Mouse (Mus musculus): ENCODE data around the gene Actr3b. TPM values are rescaled to one million over a fixed set of nuclear protein-coding genes. Genes with fewer than 3 reads are reported as not detected.
"Not testable (repeated sequence)": the region's sequence is repeated elsewhere in the genome, so short reads cannot be mapped to it uniquely, and the experiment has no call there.

Gene Actr3b
- polyA plus RNA-seq, 3 experiments from 2014 or later = 1.1 to 1.4 (median 1.1) TPM

DNA sequence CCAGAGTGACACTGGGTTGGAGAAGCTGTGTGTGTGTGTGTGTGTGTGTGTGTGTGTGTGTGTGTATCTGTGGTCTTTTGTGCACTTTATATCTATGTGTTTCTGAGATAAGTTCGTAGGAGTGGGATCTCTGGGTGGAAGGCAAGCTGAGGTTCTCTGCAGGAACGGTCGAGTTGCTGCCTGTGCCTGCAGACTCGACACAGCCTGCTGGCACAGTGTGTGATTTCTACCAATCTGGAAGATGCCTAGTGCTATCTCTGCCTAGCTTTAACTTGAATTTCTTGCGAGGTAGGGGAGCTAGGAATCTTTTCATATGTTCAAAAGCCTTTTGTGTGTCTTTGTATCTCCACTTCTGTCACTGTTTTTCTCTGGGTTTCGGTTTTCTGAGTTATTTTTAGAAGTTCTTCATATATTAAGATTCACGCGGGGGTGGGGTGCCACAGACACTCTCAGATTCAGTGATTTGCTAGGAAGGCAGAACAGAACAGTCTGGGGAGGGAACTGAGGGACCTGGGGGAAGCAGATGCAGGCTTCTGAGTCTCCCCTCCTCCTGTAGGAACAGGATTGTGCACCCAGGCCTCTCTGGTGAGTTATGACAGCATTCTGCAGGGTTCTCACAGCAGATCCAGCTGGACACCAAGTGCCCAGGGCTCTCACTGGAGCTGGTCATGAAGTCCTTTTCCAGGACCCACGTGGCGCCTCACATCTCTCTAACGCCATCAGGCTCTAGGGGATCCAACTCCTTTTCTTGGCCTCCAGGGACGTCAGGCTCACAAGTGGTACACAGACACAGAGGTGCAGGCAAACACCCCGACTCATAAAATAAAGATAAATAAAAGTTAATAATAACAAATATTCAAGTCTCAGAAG lies 14.4 kb downstream of the Actr3b start:
- no peak for ATAC-seq

DNA sequence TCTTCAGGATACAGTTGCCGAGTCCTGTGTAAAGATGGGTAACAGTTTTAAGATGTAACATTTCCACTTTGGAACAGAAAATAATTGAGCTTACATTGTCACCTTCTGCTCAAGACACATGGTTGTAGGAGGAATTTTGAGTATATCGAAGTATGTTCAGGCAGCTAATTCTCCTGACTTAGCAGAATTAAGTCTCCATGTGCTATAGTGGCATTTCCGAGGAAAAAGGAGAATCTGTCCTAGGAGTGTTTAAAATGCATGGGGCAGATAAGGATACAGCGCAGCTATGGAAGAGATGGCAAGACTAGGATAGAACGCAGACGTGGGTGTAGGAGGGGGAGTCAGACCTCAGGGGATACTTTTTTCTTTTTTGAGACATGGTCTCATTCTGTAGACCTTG lies 31.8 kb downstream of the Actr3b start:
- no peak for ATAC-seq

DNA sequence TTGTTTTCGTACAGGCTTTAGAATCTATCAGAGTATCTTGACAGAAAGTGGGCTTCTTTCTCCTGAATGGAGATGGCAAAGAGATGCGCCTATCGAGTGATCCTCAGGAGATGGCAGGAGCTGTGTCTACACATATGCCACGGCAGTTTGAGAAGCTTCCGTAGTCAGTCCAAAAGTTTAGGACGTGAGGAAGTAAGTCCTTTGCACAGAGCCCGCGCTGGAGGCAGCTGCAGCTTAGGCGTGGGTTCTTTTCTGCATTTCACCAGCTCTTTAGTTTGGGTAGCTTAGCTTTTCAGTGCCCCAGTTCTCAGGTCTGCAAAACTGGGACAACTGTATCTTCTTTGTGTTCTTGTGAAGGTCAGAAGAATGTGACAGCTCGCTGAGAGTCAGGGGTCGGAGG lies 38.0 kb downstream of the Actr3b start:
- ATAC-seq = no peak

DNA sequence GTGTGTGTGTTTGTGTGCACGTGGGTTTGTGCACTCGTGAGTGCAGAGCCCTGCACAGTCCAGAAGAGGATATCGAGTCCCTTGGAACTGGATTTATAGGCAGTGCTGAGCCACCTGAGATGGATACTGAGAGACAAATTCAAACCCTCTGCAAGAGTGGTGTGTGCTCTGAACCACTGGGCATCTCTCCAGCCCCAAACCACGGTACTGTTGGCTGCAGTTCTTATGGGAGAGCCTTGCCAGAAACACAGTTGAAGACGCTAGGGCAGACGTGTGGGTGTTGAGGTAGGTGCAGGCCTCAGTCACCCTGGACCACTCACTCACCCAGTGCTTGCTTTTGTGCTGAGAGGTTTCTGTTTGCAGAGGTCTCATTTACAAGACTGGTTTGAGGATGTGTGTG lies 41.1 kb downstream of the Actr3b start:
- ATAC-seq = no peak

DNA sequence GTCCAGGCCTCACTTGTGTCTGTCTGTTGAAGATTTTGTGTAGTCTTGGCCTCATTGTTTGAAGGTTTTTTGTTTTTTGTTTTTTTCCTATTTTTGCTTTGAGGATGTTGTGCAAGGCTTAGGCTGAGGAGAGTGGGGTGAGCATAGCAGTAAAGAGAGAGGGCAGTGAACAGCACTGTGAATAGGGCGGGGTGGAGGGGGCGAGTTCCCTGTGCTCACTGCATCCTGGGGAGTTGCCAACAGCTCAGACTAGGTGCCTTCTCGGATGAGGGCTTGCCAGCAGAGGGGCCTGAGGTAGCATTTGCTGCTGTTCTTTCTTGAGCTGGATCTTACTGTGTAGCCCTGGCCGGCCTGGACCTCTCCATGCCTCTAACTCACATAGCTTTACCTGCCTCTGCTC lies 41.9 kb downstream of the Actr3b start:
- no peak for ATAC-seq

DNA sequence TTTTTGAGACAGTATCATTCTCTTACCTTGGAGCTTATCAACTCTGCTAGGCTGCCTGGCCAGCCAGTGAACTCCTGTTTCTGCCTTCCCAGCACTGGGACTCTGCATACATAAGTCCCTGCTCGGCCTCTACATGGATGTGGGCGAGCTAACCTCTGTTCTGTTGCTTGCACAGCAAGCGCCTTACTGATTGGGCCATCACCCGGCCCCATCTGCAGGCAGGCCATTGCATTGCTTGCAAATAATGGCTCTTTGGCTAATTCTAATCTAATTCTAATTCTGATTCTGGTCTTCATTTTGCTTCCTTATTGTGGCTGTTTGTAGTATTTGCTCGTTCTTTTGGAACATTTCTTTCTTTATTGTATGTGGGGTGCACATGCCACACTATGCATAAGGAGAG lies 44.8 kb downstream of the Actr3b start:
- no peak for ATAC-seq

DNA sequence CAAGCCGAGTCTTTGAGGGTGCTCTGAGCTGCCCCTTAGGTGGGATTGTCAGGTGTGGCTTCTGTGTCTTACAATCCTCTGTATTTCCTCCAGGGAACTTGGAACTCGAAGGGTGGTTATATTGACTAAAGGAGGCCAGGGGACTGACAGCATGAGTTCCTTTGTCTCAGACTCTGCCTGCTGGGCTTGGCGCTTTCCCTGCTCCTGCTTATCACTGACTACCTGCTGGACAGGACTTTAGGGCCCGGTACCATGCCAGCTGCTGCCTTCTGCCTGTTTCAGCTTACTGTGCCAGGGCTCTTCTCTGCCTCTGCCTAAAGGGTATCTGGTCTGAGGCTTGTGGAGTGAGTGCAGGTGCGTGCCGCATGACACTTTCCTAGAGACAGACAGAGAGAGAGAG lies 53.1 kb downstream of the Actr3b start:
- no peak for ATAC-seq

DNA sequence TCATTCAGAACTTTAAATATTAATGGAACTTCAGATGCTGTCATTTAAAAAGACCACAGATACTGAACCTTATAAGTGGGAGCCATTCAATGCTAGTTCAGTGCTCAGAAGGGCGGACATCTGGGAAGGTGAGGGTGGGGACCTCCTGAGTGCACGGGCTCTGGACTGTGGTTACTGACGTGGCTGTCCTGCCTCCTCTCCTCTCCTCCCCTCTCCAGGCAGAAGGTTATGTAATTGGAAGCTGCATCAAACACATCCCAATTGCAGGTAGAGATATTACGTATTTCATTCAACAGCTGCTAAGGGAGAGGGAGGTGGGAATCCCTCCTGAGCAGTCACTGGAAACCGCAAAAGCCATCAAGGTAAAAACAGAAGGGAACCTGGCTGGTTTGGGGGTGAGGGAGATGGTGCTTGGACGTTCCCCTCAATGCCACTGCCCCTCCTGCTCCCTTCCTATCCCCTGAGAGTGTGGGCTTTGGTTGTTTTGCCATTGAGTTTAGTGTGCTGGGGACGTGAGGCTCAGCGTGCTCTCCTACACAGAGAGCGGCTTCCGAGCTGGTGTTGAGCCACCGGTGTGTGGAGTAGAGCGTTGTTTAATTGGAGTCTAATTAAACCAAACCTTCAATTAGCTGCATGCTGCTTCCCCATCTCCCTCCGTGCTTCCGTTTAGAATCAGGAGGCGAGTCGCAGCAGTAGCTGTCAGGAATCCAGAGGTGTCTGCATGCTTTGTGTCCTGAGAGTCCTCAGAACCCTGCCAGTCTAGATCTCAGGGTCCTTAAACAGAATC lies 69.7 kb downstream of the Actr3b start:
- ATAC-seq = no peak

DNA sequence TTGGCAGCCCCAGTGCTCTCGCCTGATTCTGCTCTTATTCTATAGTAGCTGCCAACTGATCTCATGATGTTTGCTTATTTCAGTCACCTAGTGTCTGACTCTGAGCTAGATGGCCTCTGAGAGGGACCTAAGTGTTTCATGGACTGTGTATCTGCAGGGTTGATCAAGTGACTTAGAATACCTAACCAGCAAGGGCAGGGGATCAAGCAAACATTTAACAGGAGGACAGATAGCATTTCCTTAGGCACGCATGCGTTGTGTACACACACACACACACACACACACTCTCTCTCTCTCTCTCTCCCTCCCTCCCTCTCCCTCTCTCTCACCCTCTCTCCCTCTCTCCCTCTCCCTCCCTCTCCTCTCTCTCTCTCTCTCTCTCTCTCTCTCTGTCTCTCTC lies 71.0 kb downstream of the Actr3b start:
- ATAC-seq = no peak

DNA sequence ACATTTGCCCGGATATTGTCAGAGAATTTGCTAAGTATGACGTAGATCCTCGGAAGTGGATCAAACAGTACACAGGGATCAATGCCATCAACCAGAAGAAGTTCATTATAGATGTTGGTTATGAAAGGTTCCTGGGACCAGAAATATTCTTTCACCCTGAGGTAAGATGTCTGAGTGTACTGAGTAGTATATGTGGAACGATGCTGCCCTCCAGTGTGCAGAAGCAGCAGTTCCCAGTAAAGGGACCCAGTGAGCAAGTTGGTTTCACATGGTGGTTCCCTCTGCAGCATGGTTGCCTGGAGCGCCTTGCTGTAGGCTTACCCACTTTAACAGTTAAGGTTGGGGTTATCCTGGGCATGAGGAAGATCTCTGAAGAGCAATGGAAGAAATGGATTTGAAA lies 71.8 kb downstream of the Actr3b start:
- ATAC-seq = peak; percentile 50

DNA sequence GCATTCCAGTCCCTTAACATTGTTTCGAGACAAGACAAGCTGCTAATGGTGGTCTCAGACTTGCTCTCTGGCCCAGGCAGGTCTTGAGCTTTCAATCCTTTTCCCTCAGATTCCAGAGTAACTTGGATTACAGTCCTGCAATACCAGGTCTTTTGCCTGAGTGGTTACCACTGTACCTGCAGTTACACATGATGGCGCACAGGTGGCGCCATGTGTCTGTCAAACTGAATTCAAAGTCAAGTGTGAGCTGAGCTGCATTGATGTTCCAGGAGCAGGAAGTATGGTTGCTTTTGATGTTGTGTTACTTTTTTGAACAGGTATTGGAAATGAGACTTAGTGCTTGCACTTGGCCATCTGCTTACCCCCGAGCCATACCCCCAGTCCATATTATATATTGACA lies 79.6 kb downstream of the Actr3b start:
- no peak for ATAC-seq

DNA sequence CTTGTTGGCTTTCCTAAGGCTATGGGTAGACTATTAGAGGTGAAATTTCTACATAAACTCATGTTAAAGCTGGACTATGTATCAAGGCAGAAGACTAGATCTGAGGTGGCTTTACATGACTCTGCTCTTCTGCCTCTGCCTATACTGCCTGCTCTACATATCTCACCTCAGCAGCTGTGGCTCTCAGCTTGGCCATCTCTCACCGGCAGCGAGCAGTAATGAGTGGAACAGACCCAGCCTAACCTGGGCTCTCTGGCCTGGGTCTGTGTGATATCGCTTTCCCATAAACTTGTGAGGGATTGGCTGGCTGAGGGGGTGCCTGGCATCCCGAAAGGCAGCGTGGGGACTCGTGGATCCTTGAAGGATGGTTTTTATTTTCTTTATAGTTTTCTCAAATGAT lies 86.8 kb downstream of the Actr3b start:
- no peak for ATAC-seq

DNA sequence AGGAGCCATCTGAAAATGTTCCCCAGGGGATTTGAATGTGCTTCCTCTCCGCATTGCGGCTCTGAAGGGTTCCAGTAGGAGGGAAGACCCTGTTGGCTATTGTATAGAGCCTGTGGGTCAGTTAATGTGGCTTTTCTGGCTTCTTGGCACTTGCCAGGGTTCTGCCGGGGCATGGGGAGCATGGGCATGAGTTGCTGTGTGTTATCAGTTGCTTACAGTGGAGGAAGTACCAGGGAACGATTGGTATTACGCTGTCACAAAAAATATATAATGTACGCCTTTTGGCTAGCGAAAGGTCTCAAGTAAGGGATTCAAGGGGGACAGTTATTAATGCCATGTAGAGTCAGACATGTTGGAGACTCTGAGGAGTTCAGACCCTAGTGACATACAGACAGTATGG lies 87.4 kb downstream of the Actr3b start:
- ATAC-seq = no peak

DNA sequence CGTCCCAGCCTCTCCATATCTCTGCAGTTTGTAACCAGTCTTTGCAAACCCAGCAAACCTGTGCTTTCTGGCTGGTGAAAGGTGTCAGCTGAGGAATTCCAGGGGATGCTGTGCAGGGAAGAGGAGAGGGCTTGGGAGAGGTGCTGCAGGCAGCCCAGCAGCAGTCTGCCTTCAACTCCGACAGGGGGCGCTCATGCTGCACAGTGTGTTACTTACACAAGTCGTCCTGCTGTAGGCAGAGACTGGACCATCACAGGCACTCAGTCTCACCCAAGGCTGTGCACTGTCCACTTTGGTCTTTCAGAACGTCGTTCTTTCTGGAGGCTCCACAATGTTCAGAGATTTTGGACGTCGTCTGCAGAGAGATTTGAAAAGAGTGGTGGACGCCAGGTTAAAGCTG lies 88.3 kb downstream of the Actr3b start:
- no peak for ATAC-seq

DNA sequence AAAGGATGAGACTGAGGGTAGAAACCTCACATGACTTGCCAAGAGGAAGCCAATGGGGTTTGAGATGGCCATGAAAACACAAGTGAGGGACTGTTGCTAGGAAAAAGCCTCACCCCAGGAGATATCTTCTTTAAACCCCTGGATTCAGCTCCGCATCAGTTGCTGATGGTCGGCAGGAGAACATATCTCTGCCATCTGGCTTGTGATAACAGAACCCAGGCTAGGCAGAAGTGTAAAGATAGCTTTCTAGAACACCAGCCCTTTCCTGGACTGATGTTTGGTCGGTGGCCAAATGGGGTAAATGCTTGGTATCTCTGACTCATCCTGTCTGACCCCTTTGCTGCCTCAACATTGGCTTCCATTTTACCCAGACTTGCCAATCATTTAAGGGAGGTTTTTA lies 106.4 kb downstream of the Actr3b start:
- ATAC-seq = no peak

DNA sequence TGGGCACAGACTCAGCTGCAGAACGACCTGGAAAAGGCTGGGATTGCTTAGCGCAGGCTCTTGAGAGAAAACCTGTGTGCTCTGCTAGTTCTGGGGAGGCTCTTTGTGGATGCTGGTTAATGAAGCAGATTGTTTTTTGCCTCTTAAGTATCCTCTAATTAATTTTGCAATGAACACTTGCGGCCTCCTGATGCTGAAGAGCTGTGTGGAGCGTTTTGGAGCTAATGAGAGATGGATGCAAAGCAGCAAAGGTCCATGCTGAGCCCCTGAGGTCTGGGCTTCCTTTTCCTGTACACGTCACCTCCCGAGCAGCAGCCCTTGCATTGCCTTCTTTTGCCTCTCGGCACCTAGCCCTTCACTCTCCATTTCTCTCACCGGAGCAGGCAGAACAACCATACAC lies 110.1 kb downstream of the Actr3b start:
- no peak for ATAC-seq

DNA sequence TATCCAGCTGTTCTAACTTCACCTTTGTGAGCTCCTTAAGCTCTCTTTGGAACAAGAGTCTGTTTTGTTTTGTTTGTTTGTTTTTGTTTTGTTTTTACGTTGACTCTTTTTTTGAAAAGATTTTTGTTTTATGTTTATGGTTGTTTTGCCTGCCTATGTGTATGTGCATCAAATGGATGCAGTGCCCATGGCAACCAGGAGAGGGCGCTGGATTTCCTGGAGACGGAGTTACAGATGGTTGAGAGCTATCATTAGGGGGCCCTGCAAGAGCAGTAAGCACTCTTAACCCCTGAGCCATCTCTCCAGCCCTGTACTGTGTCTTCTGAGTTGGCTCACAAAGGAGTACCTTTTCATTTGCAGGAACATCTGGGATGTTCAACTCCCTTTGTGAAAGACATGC lies 110.8 kb downstream of the Actr3b start:
- ATAC-seq = no peak

DNA sequence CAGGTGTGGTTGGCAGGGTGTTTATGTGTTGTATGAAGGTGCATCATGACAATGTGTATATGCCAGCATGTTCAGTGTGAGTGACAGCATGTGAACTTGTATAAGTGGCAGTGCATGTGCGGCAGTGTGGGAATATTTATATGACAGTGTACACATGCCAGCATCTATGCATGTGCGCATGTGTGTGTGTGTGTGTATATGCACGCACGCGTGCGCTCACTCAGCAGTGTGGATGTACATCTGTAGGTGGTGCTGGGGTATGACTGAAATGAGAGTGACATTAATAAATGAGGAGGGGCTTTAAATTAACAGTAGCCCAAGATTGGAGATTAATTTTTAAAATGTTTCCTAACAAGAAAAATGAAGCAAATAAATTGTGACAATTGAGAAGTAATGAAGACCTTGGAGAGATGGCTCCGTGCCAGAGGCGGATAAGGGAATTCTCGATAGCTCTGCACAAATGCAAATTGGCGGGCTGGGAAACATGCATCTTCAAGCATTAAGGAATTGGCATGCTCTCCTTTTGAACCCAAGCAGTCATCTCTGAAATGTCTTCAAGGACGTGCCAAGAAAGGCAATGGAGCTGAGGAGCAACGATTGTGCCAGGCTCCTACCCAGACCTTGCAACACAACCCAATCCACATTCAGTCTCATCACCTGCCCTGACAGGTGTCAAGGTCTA lies 111.7 kb downstream of the Actr3b start:
- no peak for ATAC-seq

DNA sequence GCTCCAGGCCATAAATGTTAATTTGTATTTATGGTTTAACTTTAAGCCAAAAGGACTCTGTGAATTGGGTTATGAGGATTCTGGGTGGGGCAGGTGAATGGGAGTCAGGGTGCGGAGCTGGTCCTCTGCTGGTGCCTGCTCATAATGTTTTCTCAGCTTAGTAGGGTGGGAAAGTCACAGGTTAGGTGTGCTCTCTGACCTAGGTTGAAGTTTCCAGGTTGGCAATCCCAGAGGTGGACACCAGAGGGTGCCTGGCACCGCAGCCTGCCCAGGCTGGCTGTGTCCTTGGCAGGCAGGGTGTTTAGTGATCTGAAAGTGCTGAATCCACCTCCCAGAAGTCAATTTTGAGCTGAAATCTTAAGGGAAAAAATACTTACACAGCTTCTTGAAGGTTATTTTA lies 113.2 kb downstream of the Actr3b start:
- ATAC-seq = no peak

DNA sequence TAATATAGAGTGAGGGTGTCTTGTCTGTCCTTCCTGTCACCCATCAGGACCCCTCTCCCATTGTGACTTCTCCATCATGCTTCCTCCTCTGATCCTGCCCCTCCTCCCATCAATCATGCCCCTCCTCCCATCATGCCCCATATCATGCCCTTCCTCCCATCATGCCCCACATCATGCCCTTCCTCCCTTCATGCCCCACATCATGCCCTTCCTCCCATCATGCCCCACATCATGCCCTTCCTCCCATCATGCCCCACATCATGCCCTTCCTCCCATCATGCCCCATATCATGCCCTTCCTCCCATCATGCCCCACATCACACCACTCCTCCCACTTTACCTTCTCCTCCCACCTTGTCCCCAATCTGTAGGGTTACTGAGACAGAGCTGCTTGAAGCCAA lies 116.1 kb downstream of the Actr3b start:
- ATAC-seq = not testable (repeated sequence)

DNA sequence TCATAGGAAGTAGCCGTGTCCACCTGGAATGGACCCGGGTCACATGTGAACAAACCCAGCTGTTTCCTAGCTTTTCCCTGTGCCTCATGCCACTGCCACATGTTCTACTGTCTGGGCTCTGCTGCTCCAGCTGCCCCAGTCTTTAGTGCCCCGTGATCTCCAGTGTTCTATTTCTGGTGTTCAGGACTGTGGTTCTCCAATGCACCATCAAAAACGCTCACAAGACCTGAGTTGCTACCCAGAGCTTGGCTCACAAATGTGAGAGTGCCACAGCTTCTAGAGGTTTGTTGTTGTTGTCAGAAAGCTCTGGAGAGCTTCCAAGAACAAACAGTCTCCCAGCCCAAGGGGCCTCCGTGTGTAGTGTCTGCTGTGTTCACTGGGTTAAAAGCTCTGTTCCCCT lies 117.5 kb downstream of the Actr3b start:
- no peak for ATAC-seq

DNA sequence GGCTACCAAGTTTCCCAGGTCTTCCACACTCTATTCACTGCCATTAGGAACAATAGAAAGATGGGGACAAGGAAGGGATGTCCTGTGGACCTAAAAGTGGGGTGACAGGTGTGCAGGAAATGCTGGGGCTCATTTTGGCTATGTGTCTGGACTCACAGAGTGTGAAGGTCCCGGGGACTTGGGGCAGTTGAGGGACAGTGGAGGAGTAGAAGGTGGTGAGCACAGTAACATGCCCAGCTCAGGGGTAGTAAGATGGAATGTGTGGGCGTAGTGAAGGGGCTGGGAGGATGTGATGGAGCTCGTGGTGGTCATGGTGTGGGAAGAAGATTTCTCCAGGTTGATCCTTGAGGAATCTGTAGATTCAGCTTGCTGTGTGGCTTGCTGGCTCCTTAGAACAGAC lies 118.2 kb downstream of the Actr3b start:
- no peak for ATAC-seq

DNA sequence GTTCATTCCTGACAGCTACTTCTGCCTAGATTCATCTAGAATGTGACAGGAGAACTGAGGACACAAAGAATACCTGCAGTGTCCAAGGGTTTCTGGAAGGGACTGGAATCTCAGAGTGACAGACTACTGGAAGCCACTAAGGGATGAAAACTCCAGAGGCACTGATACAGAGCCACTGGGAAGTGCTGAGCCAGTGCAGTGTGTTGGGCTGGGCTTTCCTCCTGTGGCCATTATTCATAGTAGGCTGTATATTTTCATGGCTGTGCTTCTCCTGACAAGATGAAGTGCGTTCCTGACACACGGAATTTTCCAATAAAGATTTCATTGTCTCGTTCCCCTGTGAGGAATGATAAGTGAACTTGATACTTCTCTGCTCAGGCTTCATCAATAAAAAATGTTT lies 126.9 kb downstream of the Actr3b start:
- no peak for ATAC-seq
